Mouse (Mus musculus): Measurements from ENCODE around the gene Rxfp4. TPM values are rescaled to one million over a fixed set of nuclear protein-coding genes. Genes with fewer than 3 reads are reported as not detected.

Rxfp4 gene
- polyA plus RNA-seq, 1 experiment from 2014 or later: not detected

DNA sequence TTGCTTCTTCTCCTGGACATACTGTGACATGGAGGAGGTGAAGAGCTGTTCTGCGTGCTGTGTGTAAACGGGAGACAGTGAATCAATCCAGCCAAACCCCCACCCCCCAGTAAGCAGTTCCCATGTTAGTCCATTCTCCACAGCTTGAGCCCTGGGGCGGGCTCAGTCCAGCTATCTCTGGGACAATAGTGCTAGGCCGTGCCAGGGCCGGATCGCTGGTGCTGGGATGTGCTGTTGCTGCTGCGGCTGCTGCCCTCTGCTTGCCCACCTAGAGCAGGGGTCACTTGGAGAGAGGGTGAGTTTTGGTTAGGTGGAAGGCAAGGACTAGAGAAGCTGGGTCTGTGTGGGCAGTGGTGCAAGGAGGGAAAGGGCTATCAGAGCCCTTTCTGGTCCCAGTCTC, 26.6 kb downstream of the Rxfp4 start:
- no peak for DNase-seq (ENCODE audit: low spot score)
- no peak for ATAC-seq (ENCODE audit: insufficient read depth, low FRiP score, low TSS enrichment)
- H3K4me2 ChIP-seq (ENCODE audit: low read depth): no peak overlapping the region
- no peak overlapping the region for H3K27ac ChIP-seq (ENCODE audit: low read depth, low read length)
- peaks cover 20% of the 10 kb centered on the region for H3K4me1 ChIP-seq (ENCODE audit: control insufficient read depth, insufficient read depth, low read length)
- H3K4me3 ChIP-seq (ENCODE audit: low read depth, low read length): no peak overlapping the region
- H3K36me3 ChIP-seq (ENCODE audit: control insufficient read depth, insufficient read depth, low read length): peaks cover 11% of the 10 kb centered on the region
- H3K9me3 ChIP-seq (ENCODE audit: control insufficient read depth, low read length): no peaks in the 10 kb centered on the region
- 71% methylated on average over 7 of the region's 7 CpGs for WGBS
- no peaks in the 10 kb centered on the region for H3K27me3 ChIP-seq (ENCODE audit: control insufficient read depth, insufficient read depth, low read length)
- H3K9ac ChIP-seq (ENCODE audit: low read length): no peak overlapping the region

DNA sequence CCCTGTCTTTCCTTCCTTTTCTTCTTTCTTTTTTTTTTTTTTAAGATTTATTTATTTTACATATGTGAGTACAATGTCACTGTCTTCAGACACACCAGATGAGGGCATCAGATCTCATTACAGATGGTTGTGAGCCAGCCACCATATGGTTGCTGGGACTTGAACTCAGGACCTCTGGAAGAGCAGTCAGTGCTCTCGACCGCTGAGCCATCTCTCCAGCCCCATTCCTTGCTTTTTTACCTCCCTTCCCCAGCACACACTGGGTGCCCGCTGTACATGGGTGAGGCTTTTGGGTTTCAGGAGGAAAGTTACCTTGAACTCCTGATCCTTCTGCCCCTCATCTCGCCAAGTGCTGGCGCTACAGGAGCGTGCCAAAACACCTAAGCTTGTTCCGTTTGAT, 27.4 kb downstream of the Rxfp4 start:
- ATAC-seq (ENCODE audit: insufficient read depth, low FRiP score, low TSS enrichment) (no peak), DNase-seq (ENCODE audit: low spot score) (no peak)
- Histone ChIP-seq H3K4me3 (ENCODE audit: low read depth, low read length) (no peak overlapping the region), H3K27ac (ENCODE audit: low read depth, low read length) (no peak overlapping the region), H3K4me2 (ENCODE audit: low read depth) (no peak overlapping the region), H3K9me3 (ENCODE audit: control insufficient read depth, low read length) (no peaks in the 10 kb centered on the region), H3K27me3 (ENCODE audit: control insufficient read depth, insufficient read depth, low read length) (no peaks in the 10 kb centered on the region), H3K9ac (ENCODE audit: low read length) (no peak overlapping the region), H3K4me1 (ENCODE audit: control insufficient read depth, insufficient read depth, low read length) (peaks cover 22% of the 10 kb centered on the region), H3K36me3 (ENCODE audit: control insufficient read depth, insufficient read depth, low read length) (peaks cover 7% of the 10 kb centered on the region)
- 92% methylated on average over 7 of the region's 7 CpGs for WGBS

DNA sequence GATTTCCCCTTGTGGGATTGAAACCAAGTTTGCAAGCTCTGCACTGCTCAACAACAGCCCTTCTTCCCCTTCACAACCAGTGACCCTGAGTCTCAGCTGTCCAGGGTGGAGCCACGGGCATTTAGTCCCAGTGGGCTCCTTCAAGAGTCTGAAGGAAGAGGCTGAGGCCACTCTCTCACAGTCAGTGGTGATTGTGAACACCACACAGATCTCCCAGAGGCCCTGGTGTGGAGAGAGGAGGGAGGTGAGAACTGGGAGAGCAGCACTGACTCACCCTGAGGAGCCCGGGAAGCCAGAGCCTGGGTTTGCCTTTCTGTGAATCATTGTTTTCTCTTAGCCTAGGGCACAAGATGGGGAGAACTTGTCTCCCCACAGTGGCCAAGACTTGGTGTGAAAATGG, 28.0 kb downstream of the Rxfp4 start:
- DNase-seq (ENCODE audit: low spot score) (no peak), ATAC-seq (ENCODE audit: insufficient read depth, low FRiP score, low TSS enrichment) (no peak)
- H3K4me2 ChIP-seq (ENCODE audit: low read depth): peak overlapping the region; percentile 81
- H3K9ac ChIP-seq (ENCODE audit: low read length): peak overlapping the region; percentile 99
- no peaks in the 10 kb centered on the region for H3K9me3 ChIP-seq (ENCODE audit: control insufficient read depth, low read length)
- peaks cover 5% of the 10 kb centered on the region; the same call in 1 of the 2 replicates for H3K36me3 ChIP-seq (ENCODE audit: control insufficient read depth, insufficient read depth, low read length)
- peak overlapping the region; percentile 92 for H3K4me3 ChIP-seq (ENCODE audit: low read depth, low read length)
- peaks cover 24% of the 10 kb centered on the region for H3K4me1 ChIP-seq (ENCODE audit: control insufficient read depth, insufficient read depth, low read length)
- 35% methylated on average over 2 of the region's 2 CpGs for WGBS
- H3K27ac ChIP-seq (ENCODE audit: low read depth, low read length): peak overlapping the region; percentile 95
- no peaks in the 10 kb centered on the region for H3K27me3 ChIP-seq (ENCODE audit: control insufficient read depth, insufficient read depth, low read length)

DNA sequence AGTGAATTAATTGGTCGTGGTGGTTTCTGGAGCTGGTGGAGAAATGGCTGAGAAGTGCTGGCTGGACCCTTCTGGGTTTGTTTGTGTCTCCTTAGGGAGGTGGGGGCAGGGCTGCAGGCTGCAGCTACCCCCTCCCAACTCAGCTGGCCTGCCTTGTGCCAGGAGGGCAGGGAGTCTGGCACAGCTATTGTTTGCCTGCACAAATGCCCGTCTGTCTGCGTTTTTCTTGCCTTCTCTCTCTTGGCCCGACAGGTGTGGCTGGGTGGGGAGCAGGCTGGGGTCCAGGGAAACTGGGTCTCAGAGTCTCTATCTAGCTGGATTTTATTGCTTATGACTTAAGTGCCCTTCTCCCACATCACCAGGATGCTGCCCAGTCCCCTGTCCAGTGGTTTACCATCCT, 28.6 kb downstream of the Rxfp4 start:
- WGBS: 15% methylated on average over 4 of the region's 4 CpGs
- peaks cover 24% of the 10 kb centered on the region for H3K4me1 ChIP-seq (ENCODE audit: control insufficient read depth, insufficient read depth, low read length)
- no peak for DNase-seq (ENCODE audit: low spot score)

DNA sequence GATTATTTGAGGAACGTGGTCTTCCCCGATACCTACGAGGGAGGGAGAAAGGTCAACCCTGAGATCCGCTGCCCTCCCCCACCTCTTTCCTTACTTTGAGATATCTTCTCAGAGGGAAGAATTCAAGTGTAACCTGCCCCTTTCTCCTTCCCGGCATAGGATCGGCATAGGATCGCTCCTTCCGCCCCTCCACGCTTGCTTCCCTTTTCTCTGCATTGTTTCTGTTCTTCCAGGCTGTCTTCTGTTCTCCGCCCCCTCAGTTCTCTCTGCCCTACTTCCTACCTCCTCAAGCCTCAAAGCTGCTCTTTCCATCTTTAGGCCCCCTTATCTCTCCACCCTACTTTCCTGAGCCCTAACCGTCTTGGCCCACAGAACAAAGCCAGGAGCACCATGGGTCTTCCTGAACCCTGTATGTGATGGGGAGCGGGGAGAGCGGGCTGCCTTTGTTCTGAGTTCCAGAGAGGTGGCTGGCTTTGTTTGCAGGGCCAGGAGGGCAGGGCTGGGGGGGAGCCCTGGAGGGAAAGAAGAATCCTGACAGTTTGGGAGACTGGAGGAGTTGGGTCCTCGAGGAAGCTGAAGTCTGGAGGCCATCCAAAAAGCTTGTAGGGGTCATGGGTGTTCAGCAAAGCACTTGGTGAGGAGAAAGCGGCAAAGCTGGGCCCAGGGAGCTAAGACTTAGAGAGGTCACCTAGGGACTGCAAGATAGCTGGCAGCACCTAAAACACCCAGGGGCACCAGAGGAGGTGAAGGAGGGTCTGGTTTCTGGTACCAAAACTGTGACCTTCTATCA, 29.4 kb downstream of the Rxfp4 start:
- H3K4me1 ChIP-seq (ENCODE audit: control insufficient read depth, insufficient read depth, low read length): peaks cover 24% of the 10 kb centered on the region
- ATAC-seq (ENCODE audit: insufficient read depth, low FRiP score, low TSS enrichment): no peak
- H3K27ac ChIP-seq (ENCODE audit: low read depth, low read length): peak overlapping the region; percentile 95

More for the DNA sequence above, 28.6 kb downstream of the Rxfp4 start:
- Histone ChIP-seq H3K27me3 (ENCODE audit: control insufficient read depth, insufficient read depth, low read length) (no peaks in the 10 kb centered on the region), H3K36me3 (ENCODE audit: control insufficient read depth, insufficient read depth, low read length) (no peaks in the 10 kb centered on the region), H3K9ac (ENCODE audit: low read length) (peak overlapping the region; percentile 99), H3K9me3 (ENCODE audit: control insufficient read depth, low read length) (no peaks in the 10 kb centered on the region), H3K4me3 (ENCODE audit: low read depth, low read length) (peak overlapping the region; percentile 92), H3K4me2 (ENCODE audit: low read depth) (peak overlapping the region; percentile 81), H3K27ac (ENCODE audit: low read depth, low read length) (peak overlapping the region; percentile 95)
- no peak for ATAC-seq (ENCODE audit: insufficient read depth, low FRiP score, low TSS enrichment)

DNA sequence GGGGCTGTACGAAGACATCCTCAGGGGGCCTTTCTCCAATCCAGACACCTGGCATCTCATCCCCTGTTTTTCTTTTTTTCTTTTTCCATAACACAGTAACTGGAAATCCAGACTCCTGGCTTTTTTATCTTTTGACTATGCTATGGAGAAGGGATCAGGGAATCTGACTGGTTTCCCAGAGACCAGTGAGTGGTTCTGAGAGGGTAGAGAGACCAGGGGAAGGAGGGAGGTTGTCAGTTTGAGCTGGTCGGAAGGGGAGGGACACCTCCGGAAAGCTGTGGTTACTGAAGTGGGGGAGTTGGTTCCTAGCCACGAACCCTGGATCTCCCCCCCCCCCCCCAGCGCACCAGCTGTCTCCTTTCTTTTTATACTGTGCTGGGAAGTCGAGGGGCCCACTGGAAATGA, 30.0 kb downstream of the Rxfp4 start:
- no peaks in the 10 kb centered on the region for H3K27me3 ChIP-seq (ENCODE audit: control insufficient read depth, insufficient read depth, low read length)
- peaks cover 24% of the 10 kb centered on the region for H3K4me1 ChIP-seq (ENCODE audit: control insufficient read depth, insufficient read depth, low read length)
- ATAC-seq (ENCODE audit: insufficient read depth, low FRiP score, low TSS enrichment) (no peak), DNase-seq (ENCODE audit: low spot score) (no peak)
- H3K9ac ChIP-seq (ENCODE audit: low read length): peak overlapping the region; percentile 99
- 1% methylated on average over 5 of the region's 6 CpGs for WGBS
- H3K9me3 ChIP-seq (ENCODE audit: control insufficient read depth, low read length): no peaks in the 10 kb centered on the region
- no peaks in the 10 kb centered on the region for H3K36me3 ChIP-seq (ENCODE audit: control insufficient read depth, insufficient read depth, low read length)
- peak overlapping the region; percentile 95 for H3K27ac ChIP-seq (ENCODE audit: low read depth, low read length)
- peak overlapping the region; percentile 81 for H3K4me2 ChIP-seq (ENCODE audit: low read depth)
- H3K4me3 ChIP-seq (ENCODE audit: low read depth, low read length): peak overlapping the region; percentile 92

More for the DNA sequence above, 29.4 kb downstream of the Rxfp4 start:
- Histone ChIP-seq H3K27me3 (ENCODE audit: control insufficient read depth, insufficient read depth, low read length) (no peaks in the 10 kb centered on the region), H3K36me3 (ENCODE audit: control insufficient read depth, insufficient read depth, low read length) (no peaks in the 10 kb centered on the region), H3K4me2 (ENCODE audit: low read depth) (peak overlapping the region; percentile 81), H3K9ac (ENCODE audit: low read length) (peak overlapping the region; percentile 99), H3K4me3 (ENCODE audit: low read depth, low read length) (peak overlapping the region; percentile 92), H3K9me3 (ENCODE audit: control insufficient read depth, low read length) (no peaks in the 10 kb centered on the region)
- 3% methylated on average over 15 of the region's 15 CpGs for WGBS
- peak; percentile 41 for DNase-seq (ENCODE audit: low spot score)

DNA sequence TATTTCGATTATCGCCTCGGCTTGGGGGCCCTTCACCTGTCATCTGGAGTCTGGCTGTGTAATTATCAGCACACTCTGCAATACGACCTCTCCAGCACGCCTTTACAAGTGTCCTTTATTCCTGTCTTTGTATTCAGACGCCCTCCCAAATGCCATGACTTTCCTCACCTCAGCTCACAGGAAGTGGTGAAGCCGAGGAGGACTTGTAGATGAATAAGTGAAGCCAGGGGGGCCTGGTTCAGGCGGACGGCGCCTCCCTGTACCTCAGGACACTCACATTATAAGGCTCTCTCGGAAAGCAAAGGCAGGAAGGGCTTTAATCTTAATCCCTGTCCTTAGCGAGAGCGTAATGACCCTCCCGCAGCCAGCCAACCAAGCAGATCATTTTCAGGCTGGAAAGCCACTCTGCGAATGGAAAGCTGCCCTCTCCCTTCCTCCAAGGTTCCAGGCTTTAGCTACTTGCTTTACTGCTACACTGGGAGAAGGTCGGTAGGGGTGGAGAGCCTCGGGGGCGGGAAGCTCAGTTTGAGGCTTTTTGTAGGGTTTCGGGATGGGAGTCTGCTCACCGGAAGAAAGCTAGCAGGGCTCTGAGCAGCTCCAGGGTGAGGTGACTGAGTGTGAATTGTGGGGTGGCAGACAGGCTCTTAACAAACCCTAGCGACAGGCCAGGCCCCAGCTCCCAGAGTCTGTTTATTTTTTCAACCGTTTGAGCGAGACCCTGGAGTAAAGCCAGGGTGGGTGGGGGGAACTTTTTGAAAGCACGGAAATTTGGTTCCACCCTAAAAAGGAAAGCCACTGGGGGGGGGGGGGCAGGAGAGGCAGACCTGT, 30.6 kb downstream of the Rxfp4 start:
- DNase-seq (ENCODE audit: low spot score) (peak; percentile 50), ATAC-seq (ENCODE audit: insufficient read depth, low FRiP score, low TSS enrichment) (no peak)
- no peaks in the 10 kb centered on the region for H3K36me3 ChIP-seq (ENCODE audit: control insufficient read depth, insufficient read depth, low read length)
- no peaks in the 10 kb centered on the region for H3K9me3 ChIP-seq (ENCODE audit: control insufficient read depth, low read length)
- peak overlapping the region; percentile 95 for H3K27ac ChIP-seq (ENCODE audit: low read depth, low read length)
- peak overlapping the region; percentile 99 for H3K9ac ChIP-seq (ENCODE audit: low read length)
- H3K27me3 ChIP-seq (ENCODE audit: control insufficient read depth, insufficient read depth, low read length): no peaks in the 10 kb centered on the region
- H3K4me3 ChIP-seq (ENCODE audit: low read depth, low read length): peak overlapping the region; percentile 92
- WGBS: under 1% methylated on average over 24 of the region's 24 CpGs
- peak overlapping the region; percentile 81 for H3K4me2 ChIP-seq (ENCODE audit: low read depth)
- peaks cover 24% of the 10 kb centered on the region for H3K4me1 ChIP-seq (ENCODE audit: control insufficient read depth, insufficient read depth, low read length)

DNA sequence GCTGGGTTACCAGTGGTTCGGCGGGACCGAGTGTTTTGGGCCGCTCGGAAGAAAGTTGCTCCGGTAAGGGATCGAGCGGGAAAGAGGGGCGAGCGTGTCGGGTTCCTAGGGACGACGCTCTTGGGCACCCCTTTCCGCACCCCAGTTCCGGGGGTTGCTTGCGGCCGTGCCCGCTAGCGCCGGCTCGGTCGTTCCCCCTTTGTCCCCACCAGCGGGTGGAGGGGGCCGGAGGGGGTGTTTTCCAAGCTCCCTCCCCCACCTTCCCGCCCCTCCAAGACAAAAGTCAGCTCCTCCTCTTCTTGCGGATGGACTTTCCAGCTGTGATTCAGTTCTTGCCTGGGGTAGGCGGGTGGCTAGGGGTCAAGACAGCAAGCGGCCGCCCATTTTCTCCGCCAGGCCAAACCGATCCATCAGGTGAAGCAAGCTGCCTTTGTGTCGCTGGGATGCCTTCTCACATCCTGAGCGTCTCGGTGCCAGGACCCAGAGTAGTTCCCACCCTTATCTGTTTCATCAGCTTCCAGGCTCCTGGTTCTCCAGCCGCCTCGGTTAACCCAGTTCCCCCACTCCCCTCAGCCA, 31.3 kb downstream of the Rxfp4 start:
- Histone ChIP-seq H3K4me3 (ENCODE audit: low read depth, low read length) (peak overlapping the region; percentile 92), H3K36me3 (ENCODE audit: control insufficient read depth, insufficient read depth, low read length) (no peaks in the 10 kb centered on the region), H3K27me3 (ENCODE audit: control insufficient read depth, insufficient read depth, low read length) (no peaks in the 10 kb centered on the region), H3K9ac (ENCODE audit: low read length) (peak overlapping the region; percentile 99), H3K9me3 (ENCODE audit: control insufficient read depth, low read length) (no peaks in the 10 kb centered on the region), H3K4me2 (ENCODE audit: low read depth) (peak overlapping the region; percentile 81), H3K27ac (ENCODE audit: low read depth, low read length) (peak overlapping the region; percentile 95), H3K4me1 (ENCODE audit: control insufficient read depth, insufficient read depth, low read length) (peaks cover 24% of the 10 kb centered on the region)
- DNase-seq (ENCODE audit: low spot score) (peak; percentile 74), ATAC-seq (ENCODE audit: insufficient read depth, low FRiP score, low TSS enrichment) (peak; percentile 33)
- under 1% methylated on average over 35 of the region's 36 CpGs for WGBS
